Comparison of ENCODE assay signal across 23 mouse cellular contexts in genomic region chr11:39972585-39972984, GRCm38 (mm10).
"Had no signal": no experiment of that assay in that cellular context is flagged by ENCODE, and none has a peak within 500 bp of the region (broad histone marks: within the 10 kb centered on the region; RNA-seq: fewer than 3 reads in every experiment).

No protein-coding gene starts in this region.

- DNase-seq: forebrain, postnatal 0 days; gastrocnemius, postnatal 14 days; gastrocnemius, postnatal 36 days; heart, adult 18-20 months; heart, postnatal 10 days; heart, postnatal 4 days; kidney, adult 18-20 months; kidney, adult 8-10 months; kidney, postnatal 14 days; kidney, postnatal 36 days; left cerebral cortex, postnatal 4 days had no signal

- H3K27ac ChIP-seq: heart, embryonic 10.5 days; hindbrain, embryonic 10.5 days; hindbrain, embryonic 12.5 days; hindbrain, embryonic 14.5 days; intestine, embryonic 15.5 days; kidney, embryonic 15.5 days; kidney, postnatal 0 days; limb, embryonic 13.5 days; limb, embryonic 15.5 days; liver, embryonic 12.5 days; liver, embryonic 14.5 days had no signal

- H3K4me3 ChIP-seq: heart, embryonic 10.5 days; heart, embryonic 12.5 days; hindbrain, embryonic 10.5 days; hindbrain, embryonic 12.5 days; intestine, embryonic 15.5 days; kidney, embryonic 15.5 days; limb, embryonic 13.5 days; limb, embryonic 15.5 days; liver, embryonic 12.5 days had no signal
